Mouse (Mus musculus) hindbrain, embryonic 13.5 days (tissue): ENCODE data around the gene Snhg11. TPM values are rescaled to one million over a fixed set of nuclear protein-coding genes. Genes with fewer than 3 reads are reported as not detected.

Experiments
- ATAC-seq: fragments of 200-750 bp; cut with Nextera tagmentation; 2 replicates; pipeline ENCODE4 v1.8.0; 2017; ENCODE audit warnings: moderate TSS enrichment; ENCODE audit not compliant: low FRiP score
- H3K27ac ChIP-seq: fragments of 300-500 bp; sonication (generic); 2 replicates; pipeline ENCODE4 v1.5.1; 2015; ENCODE audit warnings: inconsistent platforms, mild to moderate bottlenecking, moderate library complexity
- H3K27me3 ChIP-seq: fragments of 300-500 bp; sonication (generic); 2 replicates; pipeline ENCODE4 v1.6.1; 2015; ENCODE audit warnings: mild to moderate bottlenecking, inconsistent platforms
- H3K36me3 ChIP-seq: fragments of 300-500 bp; sonication (generic); 2 replicates; pipeline ENCODE4 v1.6.1; 2015; ENCODE audit warnings: mild to moderate bottlenecking, inconsistent platforms
- H3K4me1 ChIP-seq: fragments of 300-500 bp; sonication (generic); replicated peaks from 2 replicates; pipeline ENCODE4 v1.6.1; 2015; ENCODE audit warnings: inconsistent platforms
- H3K4me2 ChIP-seq: fragments of 300-500 bp; sonication (generic); 2 replicates; pipeline ENCODE4 v1.6.1; 2015; ENCODE audit warnings: inconsistent platforms, mild to moderate bottlenecking, moderate library complexity
- H3K4me3 ChIP-seq: fragments of 300-500 bp; sonication (generic); 2 replicates; pipeline ENCODE4 v1.5.1; 2015; ENCODE audit warnings: mild to moderate bottlenecking, inconsistent platforms
- H3K9ac ChIP-seq: fragments of 300-500 bp; sonication (generic); 2 replicates; pipeline ENCODE4 v1.6.1; 2015; ENCODE audit warnings: mild to moderate bottlenecking, inconsistent platforms
- H3K9me3 ChIP-seq: fragments of 300-500 bp; sonication (generic); 2 replicates; pipeline ENCODE4 v1.6.1; 2016; ENCODE audit warnings: inconsistent platforms
- WGBS: fragments of 180-500 bp; shearing (Covaris S2); methylation state at CpG from one replicate; pipeline ENCODE4 v1.1.7; 2015; 5-methylcytosine and 5-hydroxymethylcytosine counted together
- polyA plus RNA-seq: library from polyadenylated mRNA; unstranded; fragments of >200 nt; fragmentation: Nextera tagmentation; extraction: Ambion mirVana; gene quantifications from 2 replicates; pipeline ENCODE4 v1.2.1, GENCODE M21; 2015

Gene Snhg11
- polyA plus RNA-seq: 518 and 582 TPM in 2 replicates

GRCm38 (mm10) chr2:158375443-158376122, at the start of gene Snhg11:
TSS of gene Snhg11 (plus strand) at chr2:158375638.
- H3K4me2 ChIP-seq: peak within 1 kb of the TSS; percentile 59
- H3K36me3 ChIP-seq: peaks cover 14% of the 10 kb centered on the region
- H3K9me3 ChIP-seq: no peaks in the 10 kb centered on the region
- peak within 1 kb of the TSS; percentile 91 for H3K27ac ChIP-seq
- H3K27me3 ChIP-seq: peaks cover 13% of the 10 kb centered on the region; the same call in 1 of the 2 replicates
- WGBS: under 1% methylated on average over 34 of the region's 36 CpGs
- H3K9ac ChIP-seq: peak within 1 kb of the TSS; percentile 87
- peak; percentile 87 for ATAC-seq
- H3K4me1 ChIP-seq: peaks cover 33% of the 10 kb centered on the region
- H3K4me3 ChIP-seq: peak within 1 kb of the TSS; percentile 63

- H3K4me3 ChIP-seq: no peak overlapping the region
- H3K4me1 ChIP-seq: peaks cover 28% of the 10 kb centered on the region
- H3K4me2 ChIP-seq: no peak overlapping the region
- 91% methylated on average over 13 of the region's 13 CpGs for WGBS
- no peak overlapping the region for H3K27ac ChIP-seq
- no peaks in the 10 kb centered on the region for H3K27me3 ChIP-seq
- no peak for ATAC-seq
- H3K9ac ChIP-seq: no peak overlapping the region
- no peaks in the 10 kb centered on the region for H3K9me3 ChIP-seq
- no peaks in the 10 kb centered on the region for H3K36me3 ChIP-seq
These were observed 41.1 kb upstream of the Snhg11 start for GRCm38 (mm10) chr2:158334356-158334755.

GRCm38 (mm10) chr2:158337698-158338097, 37.7 kb upstream of the Snhg11 start:
- no peaks in the 10 kb centered on the region for H3K27me3 ChIP-seq
- ATAC-seq: peak; percentile 48; the same call in 1 of the 2 replicates
- no peak overlapping the region for H3K4me3 ChIP-seq
- WGBS: 55% methylated on average over 10 of the region's 10 CpGs
- no peaks in the 10 kb centered on the region for H3K36me3 ChIP-seq
- no peak overlapping the region for H3K4me2 ChIP-seq
- H3K9me3 ChIP-seq: no peaks in the 10 kb centered on the region
- peaks cover 31% of the 10 kb centered on the region for H3K4me1 ChIP-seq
- no peak overlapping the region for H3K9ac ChIP-seq
- peak overlapping the region; percentile 58 for H3K27ac ChIP-seq

- no peak for ATAC-seq
- peak overlapping the region; percentile 68 for H3K27ac ChIP-seq
- H3K4me3 ChIP-seq: no peak overlapping the region
- H3K27me3 ChIP-seq: no peaks in the 10 kb centered on the region
- no peaks in the 10 kb centered on the region for H3K9me3 ChIP-seq
- WGBS: 32% methylated on average over 11 of the region's 11 CpGs
- H3K4me2 ChIP-seq: no peak overlapping the region
- H3K4me1 ChIP-seq: peaks cover 34% of the 10 kb centered on the region
- H3K36me3 ChIP-seq: no peaks in the 10 kb centered on the region
- H3K9ac ChIP-seq: no peak overlapping the region
These were observed 35.4 kb upstream of the Snhg11 start for GRCm38 (mm10) chr2:158339948-158340564.

GRCm38 (mm10) chr2:158341324-158341723, 34.1 kb upstream of the Snhg11 start:
- Histone ChIP-seq H3K4me1 (peaks cover 26% of the 10 kb centered on the region), H3K27ac (no peak overlapping the region), H3K36me3 (no peaks in the 10 kb centered on the region), H3K9me3 (no peaks in the 10 kb centered on the region), H3K4me3 (no peak overlapping the region), H3K9ac (no peak overlapping the region), H3K4me2 (no peak overlapping the region), H3K27me3 (no peaks in the 10 kb centered on the region)
- WGBS: 76% methylated on average over 2 of the region's 2 CpGs
- ATAC-seq: no peak

GRCm38 (mm10) chr2:158343495-158343894, 31.9 kb upstream of the Snhg11 start:
- Histone ChIP-seq H3K4me1 (peaks cover 12% of the 10 kb centered on the region; the same call in 1 of the 2 replicates), H3K9me3 (no peaks in the 10 kb centered on the region), H3K4me3 (no peak overlapping the region), H3K9ac (no peak overlapping the region), H3K27ac (peak overlapping the region; percentile 79), H3K4me2 (no peak overlapping the region), H3K36me3 (no peaks in the 10 kb centered on the region), H3K27me3 (no peaks in the 10 kb centered on the region)
- 15% methylated on average over 5 of the region's 5 CpGs for WGBS
- peak; percentile 64 for ATAC-seq

- Histone ChIP-seq H3K4me2 (no peak overlapping the region), H3K4me1 (0 out of 2 replicates have a peak, but pooled peaks cover 5% of the 10 kb centered on the region), H3K9me3 (no peaks in the 10 kb centered on the region), H3K4me3 (no peak overlapping the region), H3K27ac (no peak overlapping the region), H3K27me3 (no peaks in the 10 kb centered on the region), H3K9ac (no peak overlapping the region), H3K36me3 (peaks cover 1% of the 10 kb centered on the region; the same call in 1 of the 2 replicates)
- no peak for ATAC-seq
- 79% methylated on average over 6 of the region's 6 CpGs for WGBS
These were observed 29.0 kb upstream of the Snhg11 start for GRCm38 (mm10) chr2:158346467-158346866.

- Histone ChIP-seq H3K36me3 (peaks cover 15% of the 10 kb centered on the region), H3K4me1 (0 out of 2 replicates have a peak, but pooled peaks cover 5% of the 10 kb centered on the region), H3K9me3 (no peaks in the 10 kb centered on the region), H3K27me3 (no peaks in the 10 kb centered on the region), H3K27ac (no peak overlapping the region), H3K4me2 (no peak overlapping the region), H3K9ac (0 out of 2 replicates have a peak overlapping the region, but pooled peaks have one; percentile 16), H3K4me3 (no peak overlapping the region)
- 3% methylated on average over 6 of the region's 6 CpGs for WGBS
- no peak for ATAC-seq
These were observed 27.6 kb upstream of the Snhg11 start for GRCm38 (mm10) chr2:158347868-158348267.

GRCm38 (mm10) chr2:158352801-158353520, 22.5 kb upstream of the Snhg11 start:
- no peak overlapping the region for H3K4me3 ChIP-seq
- H3K9ac ChIP-seq: no peak overlapping the region
- no peaks in the 10 kb centered on the region for H3K4me1 ChIP-seq
- WGBS: 80% methylated on average over 3 of the region's 3 CpGs
- H3K27me3 ChIP-seq: no peaks in the 10 kb centered on the region
- no peak for ATAC-seq
- peaks cover 62% of the 10 kb centered on the region for H3K36me3 ChIP-seq
- no peak overlapping the region for H3K4me2 ChIP-seq
- no peaks in the 10 kb centered on the region for H3K9me3 ChIP-seq
- H3K27ac ChIP-seq: no peak overlapping the region

GRCm38 (mm10) chr2:158354348-158355114, 20.9 kb upstream of the Snhg11 start:
- H3K27ac ChIP-seq: no peak overlapping the region
- H3K4me2 ChIP-seq: no peak overlapping the region
- H3K36me3 ChIP-seq: peaks cover 78% of the 10 kb centered on the region
- H3K9ac ChIP-seq: no peak overlapping the region
- ATAC-seq: no peak
- H3K4me1 ChIP-seq: peaks cover 11% of the 10 kb centered on the region
- H3K27me3 ChIP-seq: no peaks in the 10 kb centered on the region
- WGBS: 79% methylated on average over 7 of the region's 7 CpGs
- H3K9me3 ChIP-seq: no peaks in the 10 kb centered on the region
- H3K4me3 ChIP-seq: no peak overlapping the region

- H3K4me1 ChIP-seq: peaks cover 18% of the 10 kb centered on the region
- no peaks in the 10 kb centered on the region for H3K27me3 ChIP-seq
- no peak overlapping the region for H3K4me3 ChIP-seq
- no peak overlapping the region for H3K9ac ChIP-seq
- peaks cover 85% of the 10 kb centered on the region for H3K36me3 ChIP-seq
- no peak overlapping the region for H3K4me2 ChIP-seq
- H3K9me3 ChIP-seq: no peaks in the 10 kb centered on the region
- H3K27ac ChIP-seq: no peak overlapping the region
- 94% methylated on average over 2 of the region's 2 CpGs for WGBS
- no peak for ATAC-seq
These were observed 20.2 kb upstream of the Snhg11 start for GRCm38 (mm10) chr2:158355238-158355637.

- Histone ChIP-seq H3K9ac (no peak overlapping the region), H3K4me2 (no peak overlapping the region), H3K27ac (no peak overlapping the region), H3K9me3 (no peaks in the 10 kb centered on the region), H3K4me3 (no peak overlapping the region), H3K4me1 (peaks cover 24% of the 10 kb centered on the region), H3K27me3 (no peaks in the 10 kb centered on the region), H3K36me3 (peaks cover 86% of the 10 kb centered on the region)
- ATAC-seq: no peak
- 95% methylated on average over 5 of the region's 5 CpGs for WGBS
These were observed 19.3 kb upstream of the Snhg11 start for GRCm38 (mm10) chr2:158356121-158356520.
